Mouse (Mus musculus) neural tube, embryonic 12.5 days (tissue): ENCODE results near the gene Kremen1. TPM values are rescaled to one million over a fixed set of nuclear protein-coding genes. Genes with fewer than 3 reads are reported as not detected.

ENCODE experiments used
- ATAC-seq: fragments of 200-750 bp; cut with Nextera tagmentation; 2 replicates; pipeline ENCODE4 v1.8.0; 2017; ENCODE audit warnings: low read depth, mild to moderate bottlenecking, moderate TSS enrichment, moderate library complexity; ENCODE audit not compliant: low FRiP score
- H3K27ac ChIP-seq: fragments of 300-500 bp; sonication (generic); 2 replicates; pipeline ENCODE4 v1.5.1; 2016
- H3K27me3 ChIP-seq: fragments of 300-500 bp; sonication (generic); replicated peaks from 2 replicates; pipeline ENCODE4 v1.6.1; 2016; ENCODE audit warnings: mild to moderate bottlenecking
- H3K36me3 ChIP-seq: fragments of 300-500 bp; sonication (generic); 2 replicates; pipeline ENCODE4 v1.6.1; 2016; ENCODE audit warnings: mild to moderate bottlenecking
- H3K4me1 ChIP-seq: fragments of 300-500 bp; sonication (generic); 2 replicates; pipeline ENCODE4 v1.6.1; 2016
- H3K4me2 ChIP-seq: fragments of 300-500 bp; sonication (generic); replicated peaks from 2 replicates; pipeline ENCODE4 v1.6.1; 2016; ENCODE audit warnings: mild to moderate bottlenecking
- H3K4me3 ChIP-seq: fragments of 300-500 bp; sonication (generic); 2 replicates; pipeline ENCODE4 v1.5.1; 2016
- H3K9ac ChIP-seq: fragments of 300-500 bp; sonication (generic); 2 replicates; pipeline ENCODE4 v1.6.1; 2016; ENCODE audit warnings: mild to moderate bottlenecking
- H3K9me3 ChIP-seq: fragments of 300-500 bp; sonication (generic); 2 replicates; pipeline ENCODE4 v1.6.1; 2016; ENCODE audit warnings: mild to moderate bottlenecking
- WGBS: fragments of 180-500 bp; shearing (Covaris S2); methylation state at CpG from one replicate; pipeline ENCODE4 v1.1.7; 2016; 5-methylcytosine and 5-hydroxymethylcytosine counted together
- polyA plus RNA-seq: library from polyadenylated mRNA; unstranded; fragments of >200 nt; fragmentation: Nextera tagmentation; extraction: Ambion mirVana; gene quantifications from 2 replicates; pipeline ENCODE4 v1.2.1, GENCODE M21; 2016

Gene Kremen1
- polyA plus RNA-seq, 1 experiment from 2014 or later: 15.5 TPM

DNA sequence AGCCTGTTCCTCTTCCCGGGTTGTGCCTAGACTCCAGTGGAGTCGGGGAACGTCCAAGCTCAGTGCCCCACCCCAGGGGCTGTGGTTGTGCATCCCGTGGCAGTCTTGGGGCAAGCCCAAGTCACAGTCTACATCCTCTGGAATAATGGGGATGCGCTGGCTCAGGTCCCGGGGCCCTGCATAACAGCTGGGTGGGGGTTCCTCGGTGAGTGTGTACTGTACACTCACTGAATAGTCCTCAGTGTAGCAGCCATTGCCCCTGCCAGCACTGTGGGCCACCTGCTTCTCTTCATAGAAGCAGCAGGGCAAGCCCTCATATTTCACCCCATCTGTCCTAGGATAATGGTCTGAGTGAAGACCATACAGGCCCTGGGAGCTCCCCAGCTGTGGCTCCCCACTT, 19.6 kb upstream of the Kremen1 start:
- Histone ChIP-seq H3K4me1 (no peaks in the 10 kb centered on the region; the same call in 1 of the 2 replicates), H3K27ac (no peak overlapping the region), H3K36me3 (peaks cover 42% of the 10 kb centered on the region), H3K4me3 (no peak overlapping the region), H3K27me3 (no peaks in the 10 kb centered on the region), H3K9ac (no peak overlapping the region), H3K4me2 (no peak overlapping the region), H3K9me3 (no peaks in the 10 kb centered on the region)
- 84% methylated on average over 7 of the region's 7 CpGs for WGBS
- no peak for ATAC-seq

DNA sequence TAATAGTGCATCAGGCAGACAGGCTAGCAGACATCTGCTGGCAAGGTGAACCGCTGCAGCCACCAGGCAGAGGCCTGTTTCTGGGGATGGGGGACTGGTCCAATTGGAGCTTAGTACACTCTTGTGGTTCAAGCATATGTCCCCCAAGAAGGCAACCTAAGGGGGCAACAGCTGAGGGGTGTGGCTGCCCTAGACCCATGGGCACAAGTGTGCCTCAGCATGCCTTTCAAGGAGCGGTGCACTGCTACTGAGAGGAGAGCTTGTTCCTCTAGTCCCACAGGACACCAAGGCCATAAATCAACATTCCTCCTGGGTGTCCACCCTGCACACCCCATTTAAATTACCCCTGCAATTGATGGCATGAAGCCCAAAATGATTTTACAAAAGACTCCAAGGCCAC, 17.1 kb upstream of the Kremen1 start:
- Histone ChIP-seq H3K4me2 (no peak overlapping the region), H3K4me3 (no peak overlapping the region), H3K4me1 (no peaks in the 10 kb centered on the region; the same call in 1 of the 2 replicates), H3K27ac (no peak overlapping the region), H3K9ac (no peak overlapping the region), H3K36me3 (peaks cover 27% of the 10 kb centered on the region), H3K27me3 (no peaks in the 10 kb centered on the region), H3K9me3 (no peaks in the 10 kb centered on the region)
- 61% methylated on average over 2 of the region's 2 CpGs for WGBS
- no peak for ATAC-seq

DNA sequence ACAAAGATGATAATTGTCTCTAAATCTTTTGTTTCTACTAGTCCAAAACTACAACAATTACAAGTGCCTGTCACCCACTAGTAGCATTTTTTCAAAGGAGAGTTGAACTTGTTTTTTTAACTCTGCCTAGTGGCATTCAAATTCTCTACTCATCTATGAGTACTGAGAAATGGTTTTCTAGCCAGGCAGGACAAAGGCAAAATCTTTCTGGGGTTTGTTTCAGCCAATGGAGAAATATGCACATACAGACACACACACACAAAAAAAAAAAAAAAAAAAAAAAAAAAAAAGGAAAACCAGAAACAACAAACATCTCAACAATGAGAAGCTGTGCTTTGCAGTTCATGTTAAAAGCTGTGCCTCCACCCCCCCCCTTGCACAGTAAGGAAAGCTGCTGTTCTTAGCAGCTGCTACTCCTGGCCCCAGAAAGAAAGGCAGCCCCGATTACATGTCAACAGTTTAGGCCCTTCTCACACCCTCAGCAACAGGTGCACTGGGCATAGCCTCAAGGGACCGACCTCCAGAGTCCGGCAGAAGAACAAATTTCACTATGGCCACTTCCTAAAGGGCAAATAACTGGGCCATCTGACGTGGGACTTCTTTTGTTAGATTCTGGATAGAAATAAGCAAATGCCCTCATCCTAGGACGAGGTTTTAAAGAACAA, 16.1 kb upstream of the Kremen1 start:
- Histone ChIP-seq H3K27ac (no peak overlapping the region), H3K4me1 (peaks cover 3% of the 10 kb centered on the region; the same call in 1 of the 2 replicates), H3K4me2 (no peak overlapping the region), H3K36me3 (peaks cover 18% of the 10 kb centered on the region), H3K4me3 (no peak overlapping the region), H3K9ac (no peak overlapping the region), H3K9me3 (no peaks in the 10 kb centered on the region), H3K27me3 (no peaks in the 10 kb centered on the region)
- 73% methylated on average over 5 of the region's 5 CpGs for WGBS
- ATAC-seq: no peak

DNA sequence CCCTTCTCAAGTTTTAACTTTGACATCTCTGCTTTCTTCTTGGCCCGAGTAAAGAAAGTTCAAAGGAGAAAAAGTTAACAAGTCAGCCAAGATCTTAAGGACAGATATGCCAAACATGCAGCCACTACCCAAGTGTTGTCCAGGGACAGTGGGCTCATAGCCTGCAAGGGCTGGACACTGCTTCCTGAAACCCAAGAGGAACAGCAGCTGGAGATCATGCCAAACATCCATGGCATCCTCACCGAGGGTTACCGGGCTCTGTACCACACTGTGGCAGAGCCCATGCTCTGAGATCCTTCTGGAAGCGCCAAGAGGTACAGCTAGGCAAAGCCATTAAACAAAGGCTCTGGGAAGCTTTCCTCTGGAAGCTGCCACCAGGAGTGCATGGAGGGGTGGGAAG, 13.9 kb upstream of the Kremen1 start:
- H3K4me2 ChIP-seq: no peak overlapping the region
- no peaks in the 10 kb centered on the region for H3K27me3 ChIP-seq
- H3K9ac ChIP-seq: no peak overlapping the region
- no peak for ATAC-seq
- no peaks in the 10 kb centered on the region for H3K36me3 ChIP-seq
- H3K9me3 ChIP-seq: no peaks in the 10 kb centered on the region
- H3K27ac ChIP-seq: no peak overlapping the region
- 91% methylated on average over 4 of the region's 4 CpGs for WGBS
- H3K4me1 ChIP-seq: peaks cover 13% of the 10 kb centered on the region
- no peak overlapping the region for H3K4me3 ChIP-seq

DNA sequence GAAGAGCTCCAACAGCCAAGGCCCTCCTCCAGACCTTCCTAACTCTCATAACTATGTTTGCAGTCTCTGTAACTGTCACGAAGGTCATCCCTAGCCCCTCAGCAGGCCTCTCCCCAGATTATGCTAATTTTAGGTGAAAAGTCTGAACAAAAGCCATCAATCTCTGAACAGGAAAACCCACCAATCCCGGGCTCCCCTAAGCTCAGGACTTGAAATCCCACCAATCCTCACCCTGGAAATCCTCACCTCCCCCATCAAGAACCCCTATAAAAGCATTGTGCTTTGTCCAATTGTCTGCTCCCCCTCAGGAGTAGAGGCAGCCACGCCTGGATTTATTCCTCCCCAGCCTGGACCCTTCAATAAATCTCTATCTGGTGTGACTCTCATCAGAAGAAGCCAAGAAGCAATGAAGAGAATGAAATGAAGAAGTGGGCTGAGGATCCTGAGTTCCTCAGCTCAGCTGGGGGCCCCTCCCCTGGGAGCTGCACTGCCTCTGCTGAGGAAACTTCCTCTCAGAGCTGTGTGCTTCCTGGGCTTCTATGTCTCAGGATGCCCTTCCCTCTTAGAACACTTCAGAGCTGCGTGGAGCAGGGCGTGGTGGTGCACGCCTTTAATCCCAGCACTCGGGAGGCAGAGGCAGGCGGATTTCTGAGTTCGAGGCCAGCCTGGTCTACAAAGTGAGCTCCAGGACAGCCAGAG, 11.3 kb upstream of the Kremen1 start:
- H3K27me3 ChIP-seq: no peaks in the 10 kb centered on the region
- 0 out of 2 replicates have a peak, but pooled peaks have one; percentile 33 for ATAC-seq
- no peak overlapping the region for H3K4me3 ChIP-seq
- no peak overlapping the region for H3K4me2 ChIP-seq
- 71% methylated on average over 9 of the region's 9 CpGs for WGBS
- no peak overlapping the region for H3K9ac ChIP-seq
- H3K9me3 ChIP-seq: no peaks in the 10 kb centered on the region
- no peaks in the 10 kb centered on the region for H3K36me3 ChIP-seq
- peaks cover 13% of the 10 kb centered on the region for H3K4me1 ChIP-seq
- H3K27ac ChIP-seq: no peak overlapping the region

DNA sequence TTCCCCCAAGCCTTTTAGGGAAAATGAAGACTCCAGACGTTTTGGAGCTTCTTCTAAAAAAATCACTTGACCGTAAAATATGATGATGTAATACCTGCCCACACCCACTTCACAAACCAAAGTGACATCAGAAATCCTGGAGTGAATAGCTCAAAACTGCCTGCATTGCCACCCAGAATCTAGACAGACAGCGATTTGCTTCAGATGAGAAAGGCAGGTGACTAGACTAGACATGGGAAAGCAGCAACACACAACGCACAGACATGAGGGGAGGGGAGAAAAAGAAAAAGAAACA, 10.7 kb upstream of the Kremen1 start:
- ATAC-seq: 0 out of 2 replicates have a peak, but pooled peaks have one; percentile 7
- 58% methylated on average over 4 of the region's 4 CpGs for WGBS

DNA sequence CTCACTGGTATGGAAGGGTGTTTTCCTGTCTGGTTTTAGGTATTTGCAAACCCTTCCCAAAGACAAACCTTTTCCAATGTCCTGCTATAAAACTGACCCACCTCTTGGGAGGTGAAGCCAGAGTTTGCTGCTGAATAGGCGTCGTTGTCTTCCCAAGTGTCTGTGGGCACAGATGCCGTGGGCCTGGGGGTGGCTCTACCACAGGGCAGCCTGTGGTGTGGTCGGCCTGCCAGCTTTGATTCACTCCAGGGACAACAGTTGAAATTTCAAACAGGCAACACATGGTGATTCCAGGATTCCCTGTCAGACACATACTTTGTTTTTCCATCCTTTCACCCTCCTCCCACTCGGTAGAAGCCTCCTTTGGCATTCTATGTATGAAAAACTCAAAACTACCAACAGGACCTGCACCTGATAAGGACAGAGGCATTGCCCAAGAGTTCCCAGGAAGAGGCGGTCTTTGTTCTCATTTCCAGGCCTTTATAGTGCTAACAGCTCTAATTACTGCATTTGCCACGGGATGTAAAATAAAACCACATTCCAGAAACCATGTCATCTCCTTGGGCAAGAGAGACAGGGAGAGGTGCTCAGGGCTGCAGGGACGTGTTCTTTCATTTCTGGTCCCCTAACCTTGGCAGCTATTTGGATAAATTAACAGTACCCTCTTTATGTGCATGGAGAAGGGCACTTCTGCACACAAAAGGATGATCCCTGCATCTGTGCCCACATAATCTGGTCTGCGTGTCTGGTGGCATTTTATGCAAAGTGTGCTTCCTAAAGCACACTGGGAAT, 10.1 kb upstream of the Kremen1 start:
- ATAC-seq: peak; percentile 56
- WGBS: 28% methylated on average over 9 of the region's 9 CpGs
- H3K36me3 ChIP-seq: no peaks in the 10 kb centered on the region
- no peak overlapping the region for H3K27ac ChIP-seq
- no peaks in the 10 kb centered on the region for H3K27me3 ChIP-seq
- H3K9me3 ChIP-seq: no peaks in the 10 kb centered on the region
- H3K9ac ChIP-seq: no peak overlapping the region
- H3K4me2 ChIP-seq: no peak overlapping the region
- no peak overlapping the region for H3K4me3 ChIP-seq
- peaks cover 13% of the 10 kb centered on the region for H3K4me1 ChIP-seq

More for the DNA sequence above, 10.7 kb upstream of the Kremen1 start:
- H3K36me3 ChIP-seq: no peaks in the 10 kb centered on the region
- peaks cover 13% of the 10 kb centered on the region for H3K4me1 ChIP-seq
- H3K9ac ChIP-seq: no peak overlapping the region
- no peaks in the 10 kb centered on the region for H3K9me3 ChIP-seq
- no peak overlapping the region for H3K27ac ChIP-seq
- H3K4me2 ChIP-seq: no peak overlapping the region
- H3K27me3 ChIP-seq: no peaks in the 10 kb centered on the region
- no peak overlapping the region for H3K4me3 ChIP-seq

DNA sequence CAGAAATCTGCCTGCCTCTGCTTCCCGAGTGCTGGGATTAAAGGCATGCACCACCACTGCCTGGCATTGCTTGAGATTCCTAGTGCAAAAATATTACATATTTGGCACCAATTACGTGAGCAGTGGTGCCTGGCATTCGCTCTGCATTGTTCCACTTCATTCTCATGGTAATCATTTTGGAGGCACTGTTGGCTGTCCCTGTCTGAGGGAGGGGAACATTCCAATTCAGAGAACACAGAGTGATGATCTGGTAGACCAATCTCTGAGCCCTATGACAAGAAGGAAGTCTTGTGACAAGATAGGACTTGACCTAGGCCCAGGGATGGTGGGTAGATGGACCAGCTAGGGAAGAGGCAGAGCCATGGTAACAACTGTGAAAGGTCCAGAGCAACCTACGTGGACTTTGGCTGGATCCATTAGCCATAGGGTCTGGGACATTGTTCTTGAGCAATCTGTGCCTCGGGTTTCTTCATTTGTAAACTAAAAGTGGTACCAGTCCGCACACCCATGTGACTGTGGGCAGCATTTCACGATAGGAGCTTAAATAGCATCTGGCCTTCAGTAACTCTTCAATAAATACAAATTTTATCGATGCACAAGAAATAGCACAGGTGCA, 8.6 kb upstream of the Kremen1 start:
- H3K4me1 ChIP-seq: peaks cover 13% of the 10 kb centered on the region
- no peak overlapping the region for H3K9ac ChIP-seq
- no peak for ATAC-seq
- H3K4me3 ChIP-seq: no peak overlapping the region
- no peaks in the 10 kb centered on the region for H3K36me3 ChIP-seq
- no peak overlapping the region for H3K27ac ChIP-seq
- H3K9me3 ChIP-seq: no peaks in the 10 kb centered on the region
- WGBS: 87% methylated on average over 8 of the region's 8 CpGs
- H3K27me3 ChIP-seq: no peaks in the 10 kb centered on the region
- no peak overlapping the region for H3K4me2 ChIP-seq

DNA sequence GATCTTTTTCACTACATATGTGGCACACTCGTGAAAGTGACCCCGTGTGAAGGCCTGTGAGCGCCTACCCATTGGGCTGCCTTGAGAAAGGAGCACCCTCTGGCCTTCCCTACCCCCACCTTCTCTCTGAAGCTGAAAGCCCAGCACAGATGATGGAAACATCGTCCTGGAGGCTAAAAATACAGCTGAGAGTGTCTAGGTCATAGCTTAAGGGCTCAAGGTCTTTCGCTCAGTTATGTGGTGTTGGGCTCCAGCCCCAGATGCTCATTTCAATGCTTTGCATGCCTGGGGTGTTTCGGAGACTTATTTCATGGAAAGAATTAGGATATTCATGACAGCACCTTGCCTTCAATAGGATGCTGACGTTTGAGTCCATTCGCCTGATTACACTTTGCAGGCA, 4.4 kb upstream of the Kremen1 start:
- H3K9me3 ChIP-seq: no peaks in the 10 kb centered on the region
- WGBS: 78% methylated on average over 8 of the region's 8 CpGs
- peaks cover 6% of the 10 kb centered on the region; the same call in 1 of the 2 replicates for H3K4me1 ChIP-seq
- H3K27ac ChIP-seq: no peak overlapping the region
- H3K4me2 ChIP-seq: no peak overlapping the region
- H3K27me3 ChIP-seq: no peaks in the 10 kb centered on the region
- ATAC-seq: no peak
- no peak overlapping the region for H3K4me3 ChIP-seq
- no peak overlapping the region for H3K9ac ChIP-seq
- H3K36me3 ChIP-seq: no peaks in the 10 kb centered on the region

DNA sequence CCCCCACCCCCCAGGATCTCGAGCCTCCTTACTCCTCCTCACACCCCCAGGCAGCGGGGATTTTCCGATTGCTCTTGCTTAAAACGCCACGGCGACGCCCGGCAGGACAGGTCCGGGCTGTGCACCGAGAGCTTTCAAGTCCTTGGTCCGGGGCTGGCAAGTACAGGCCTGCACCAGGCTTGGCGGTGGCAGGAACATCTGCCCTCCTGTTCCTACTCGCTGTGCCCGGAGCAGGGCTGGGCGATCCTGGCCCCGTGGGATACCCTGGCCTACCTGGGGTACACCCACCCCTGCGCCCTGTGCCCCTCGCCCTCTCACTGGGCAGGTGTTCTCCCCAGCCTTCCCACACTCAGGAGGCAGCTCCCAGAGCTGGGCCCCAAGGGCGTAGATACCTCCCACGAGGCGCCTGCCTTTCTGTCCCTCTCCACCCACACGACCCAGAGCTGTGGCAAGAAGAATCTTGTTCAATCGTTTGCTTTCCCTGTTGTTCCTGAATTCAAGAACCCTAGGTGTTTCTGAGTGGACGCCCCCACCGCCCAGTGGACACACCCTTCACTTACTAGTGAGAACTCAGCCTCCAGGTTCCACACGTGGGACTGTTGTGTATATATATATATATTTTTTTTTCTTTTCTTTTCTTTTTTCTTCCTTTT, 1.8 kb upstream of the Kremen1 start:
- Histone ChIP-seq H3K4me3 (no peak overlapping the region), H3K27me3 (no peaks in the 10 kb centered on the region), H3K9me3 (no peaks in the 10 kb centered on the region), H3K4me1 (peaks cover 15% of the 10 kb centered on the region), H3K9ac (no peak overlapping the region), H3K36me3 (no peaks in the 10 kb centered on the region), H3K4me2 (no peak overlapping the region), H3K27ac (no peak overlapping the region)
- ATAC-seq: no peak
- WGBS: 60% methylated on average over 26 of the region's 26 CpGs

DNA sequence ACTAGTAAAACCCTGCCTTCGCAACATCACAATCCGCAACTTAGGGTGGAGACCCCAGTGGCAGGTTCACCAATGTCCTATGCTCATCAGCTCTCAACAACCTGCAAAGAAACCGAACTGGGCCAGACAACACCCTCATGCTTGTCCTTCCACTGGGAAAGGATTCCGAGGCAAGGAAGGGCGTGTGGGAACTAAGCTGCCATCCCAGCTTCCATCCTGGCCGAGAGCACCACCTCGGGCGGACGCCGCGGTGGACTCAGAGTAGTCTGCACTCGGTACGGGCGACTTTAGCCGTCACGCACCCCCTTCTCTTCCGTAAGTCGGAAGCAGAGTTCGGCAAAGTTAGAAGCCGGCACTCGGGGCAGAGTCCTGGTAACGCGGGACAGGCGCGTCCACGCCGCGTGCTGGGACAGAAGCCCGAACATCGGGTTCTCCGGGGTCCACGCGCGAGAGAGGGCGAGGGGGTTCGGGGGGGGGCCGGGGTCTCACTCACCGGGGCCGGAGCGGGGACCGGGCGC, 357 bp downstream of the Kremen1 start:
- Histone ChIP-seq H3K27me3 (no peaks in the 10 kb centered on the region), H3K9me3 (no peaks in the 10 kb centered on the region), H3K4me1 (peaks cover 22% of the 10 kb centered on the region), H3K36me3 (no peaks in the 10 kb centered on the region), H3K4me2 (peak overlapping the region; percentile 81), H3K27ac (no peak overlapping the region), H3K9ac (peak overlapping the region; percentile 84), H3K4me3 (peak overlapping the region; percentile 88)
- under 1% methylated on average over 42 of the region's 42 CpGs for WGBS
- peak; percentile 69 for ATAC-seq
